Mouse (Mus musculus) liver, embryonic 16.5 days (tissue): ENCODE data around the gene Hist1h3d. TPM values are rescaled to one million over a fixed set of nuclear protein-coding genes. Genes with fewer than 3 reads are reported as not detected.
"Not testable (repeated sequence)": the region's sequence is repeated elsewhere in the genome, so short reads cannot be mapped to it uniquely, and the experiment has no call there.

Experiments
- ATAC-seq: fragments of 200-750 bp; cut with Nextera tagmentation; 2 replicates; pipeline ENCODE4 v1.8.0; 2017; ENCODE audit warnings: low read depth, mild to moderate bottlenecking, moderate number of reproducible peaks, moderate library complexity
- H3K27ac ChIP-seq: fragments of 300-500 bp; sonication (generic); 2 replicates; pipeline ENCODE4 v1.5.1; 2014; ENCODE audit warnings: mild to moderate bottlenecking, low read length
- H3K27me3 ChIP-seq: fragments of 300-500 bp; sonication (generic); 2 replicates; pipeline ENCODE4 v1.6.1; 2014; ENCODE audit warnings: low read depth, low read length, mixed read lengths; ENCODE audit not compliant: control insufficient read depth, insufficient read depth
- H3K36me3 ChIP-seq: fragments of 300-500 bp; sonication (generic); 2 replicates; pipeline ENCODE4 v1.6.1; 2014; ENCODE audit warnings: mild to moderate bottlenecking; ENCODE audit not compliant: control insufficient read depth, insufficient read depth
- H3K4me1 ChIP-seq: fragments of 300-500 bp; sonication (generic); 2 replicates; pipeline ENCODE4 v1.6.1; 2014; ENCODE audit warnings: low read depth, low read length, mixed read lengths; ENCODE audit not compliant: control insufficient read depth
- H3K4me2 ChIP-seq: fragments of 300-500 bp; sonication (generic); 2 replicates; pipeline ENCODE4 v1.6.1; 2014; ENCODE audit warnings: low read depth, low read length, mixed read lengths
- H3K4me3 ChIP-seq: fragments of 300-500 bp; sonication (generic); 2 replicates; pipeline ENCODE4 v1.5.1; 2014; ENCODE audit warnings: low read depth, mild to moderate bottlenecking, low read length
- H3K9ac ChIP-seq: fragments of 300-500 bp; sonication (generic); 2 replicates; pipeline ENCODE4 v1.6.1; 2014; ENCODE audit warnings: low read depth, low read length
- H3K9me3 ChIP-seq: fragments of 300-500 bp; sonication (generic); replicated peaks from 2 replicates; pipeline ENCODE4 v1.6.1; 2016; ENCODE audit warnings: low read length; ENCODE audit not compliant: control insufficient read depth
- WGBS: fragments of 180-500 bp; shearing (Covaris S2); extraction: QIAGEN DNeasy Blood & Tissue Kit; methylation state at CpG from one replicate; pipeline ENCODE4 v1.1.7; 2014; ENCODE audit not compliant: insufficient replicate concordance; 5-methylcytosine and 5-hydroxymethylcytosine counted together
- polyA plus RNA-seq: library from polyadenylated mRNA; unstranded; fragments of >200 nt; fragmentation: Nextera tagmentation; extraction: Ambion mirVana; gene quantifications from 2 replicates; pipeline ENCODE4 v1.2.1, GENCODE M21; 2015

Gene Hist1h3d
- polyA plus RNA-seq, 1 experiment from 2014 or later = 7.7 TPM

DNA sequence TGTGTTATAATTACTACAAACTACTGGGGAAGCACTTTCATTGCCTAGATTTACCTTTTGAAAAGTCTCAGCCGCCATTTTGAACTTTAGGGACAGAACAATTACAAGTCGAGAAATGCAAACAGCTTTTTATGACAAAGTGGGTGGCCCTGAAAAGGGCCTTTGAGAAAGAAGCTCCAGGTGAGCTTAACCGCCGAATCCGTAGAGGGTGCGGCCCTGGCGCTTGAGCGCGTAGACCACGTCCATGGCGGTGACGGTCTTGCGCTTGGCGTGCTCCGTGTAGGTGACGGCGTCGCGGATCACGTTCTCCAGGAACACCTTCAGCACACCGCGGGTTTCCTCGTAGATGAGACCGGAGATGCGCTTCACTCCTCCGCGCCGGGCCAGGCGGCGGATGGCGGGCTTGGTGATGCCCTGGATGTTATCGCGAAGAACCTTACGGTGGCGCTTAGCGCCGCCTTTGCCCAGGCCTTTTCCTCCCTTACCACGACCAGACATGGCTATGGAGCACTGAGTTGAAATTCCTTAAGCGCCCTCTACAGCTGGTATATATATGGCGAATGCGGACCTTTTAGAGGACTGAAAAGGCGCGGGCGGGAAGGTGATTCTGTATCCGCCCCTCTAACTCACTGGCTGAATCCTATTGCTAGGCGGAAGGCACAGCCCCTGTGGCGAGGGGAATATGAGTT, 24.3 kb upstream of the Hist1h3d start, which contains the start of gene Hist1h4f:
Hist1h4f (minus strand) TSS at position 503 of the 689 bp plus-strand sequence.
- Histone ChIP-seq H3K4me3 (peak within 1 kb of the TSS; percentile 62), H3K9ac (peak within 1 kb of the TSS; percentile 63), H3K4me1 (peaks cover 22% of the 10 kb centered on the region), H3K27ac (peak within 1 kb of the TSS; percentile 96), H3K4me2 (peak within 1 kb of the TSS; percentile 56)
- not testable (repeated sequence) for H3K9me3 ChIP-seq, H3K36me3 ChIP-seq, H3K27me3 ChIP-seq
- ATAC-seq = peak; percentile 68
- 0% methylated on average over 47 of the region's 47 CpGs for WGBS

DNA sequence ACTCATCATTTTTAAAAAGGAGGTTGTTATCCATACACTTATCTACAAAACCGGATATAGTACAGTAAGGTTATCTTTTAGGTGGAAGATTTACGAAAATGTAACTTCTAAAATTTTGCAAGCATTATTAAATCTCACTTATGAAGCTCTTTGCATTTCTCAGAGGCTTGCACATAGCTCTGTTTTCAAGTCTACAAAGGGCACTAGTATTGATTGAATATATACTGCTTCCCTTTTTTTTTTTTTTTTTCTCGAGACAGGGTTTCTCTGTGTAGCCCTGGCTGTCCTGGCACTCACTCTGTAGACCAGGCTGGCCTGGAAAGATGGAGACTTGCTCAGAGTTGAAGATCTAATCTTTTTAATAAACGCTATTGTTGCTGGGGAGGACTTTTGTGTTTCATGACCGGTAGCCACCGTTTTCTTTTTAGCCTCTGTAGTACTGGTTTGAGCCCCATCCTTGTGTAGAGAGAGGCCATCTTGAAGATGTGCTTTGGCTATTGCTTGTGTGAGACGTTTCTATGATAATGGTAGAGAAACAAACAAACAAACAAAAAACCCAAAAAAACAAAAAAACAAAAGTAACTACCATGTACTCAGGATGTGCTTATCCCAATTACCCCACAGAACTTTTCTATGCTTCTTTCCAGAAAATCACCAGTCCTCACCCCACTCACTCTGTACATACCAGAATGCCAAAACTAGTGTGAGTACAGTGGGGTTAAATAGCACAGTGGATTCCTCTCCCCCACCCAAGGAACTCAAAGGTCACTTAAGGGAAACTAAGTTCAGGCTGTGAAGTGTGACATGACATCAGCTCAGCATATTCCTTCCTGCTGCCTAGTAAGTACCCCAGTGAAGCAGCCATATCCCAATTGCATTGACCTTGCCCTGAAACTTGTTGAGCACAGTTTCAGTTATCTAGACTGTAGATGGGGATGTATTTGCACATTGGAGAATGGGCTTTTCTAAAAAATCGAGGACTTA, 23.3 kb upstream of the Hist1h3d start:
- Histone ChIP-seq H3K27ac (peak overlapping the region; percentile 96), H3K9me3 (no peaks in the 10 kb centered on the region), H3K4me2 (peak overlapping the region; percentile 56), H3K9ac (peak overlapping the region; percentile 63), H3K4me3 (peak overlapping the region; percentile 62), H3K4me1 (peaks cover 25% of the 10 kb centered on the region), H3K36me3 (no peaks in the 10 kb centered on the region), H3K27me3 (no peaks in the 10 kb centered on the region)
- no peak for ATAC-seq
- 36% methylated on average over 8 of the region's 8 CpGs for WGBS

DNA sequence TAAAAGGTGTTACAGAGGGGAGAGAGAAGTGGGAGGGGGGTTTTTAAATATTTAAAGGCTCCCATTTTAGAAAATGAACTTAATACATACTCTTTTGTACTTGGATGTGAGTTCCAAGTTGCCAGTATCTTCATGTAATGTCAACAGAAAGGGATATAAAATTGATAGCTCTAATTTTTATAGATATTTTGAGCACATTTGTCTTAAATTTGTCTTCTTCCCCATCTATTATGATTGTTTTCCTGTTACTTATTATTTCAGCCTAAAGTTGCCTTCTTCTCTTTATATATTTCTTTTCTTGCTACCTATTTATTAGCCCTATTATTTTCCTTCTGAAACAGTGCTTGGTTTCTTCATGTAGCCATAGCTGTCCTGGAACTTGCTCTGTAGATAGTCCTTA, 22.6 kb upstream of the Hist1h3d start, which contains the start of gene Hist1h1d:
Hist1h1d (plus strand) TSS at position 301 of the 400 bp plus-strand sequence.
- H3K4me2 ChIP-seq = peak within 1 kb of the TSS; percentile 82
- H3K4me3 ChIP-seq = peak within 1 kb of the TSS; percentile 68; the same call in 1 of the 2 replicates
- H3K9me3 ChIP-seq = no peaks in the 10 kb centered on the region
- H3K9ac ChIP-seq = peak within 1 kb of the TSS; percentile 82
- peak within 1 kb of the TSS; percentile 99 for H3K27ac ChIP-seq
- no peaks in the 10 kb centered on the region for H3K36me3 ChIP-seq
- no peaks in the 10 kb centered on the region for H3K27me3 ChIP-seq
- peaks cover 25% of the 10 kb centered on the region for H3K4me1 ChIP-seq
- no peak for ATAC-seq

DNA sequence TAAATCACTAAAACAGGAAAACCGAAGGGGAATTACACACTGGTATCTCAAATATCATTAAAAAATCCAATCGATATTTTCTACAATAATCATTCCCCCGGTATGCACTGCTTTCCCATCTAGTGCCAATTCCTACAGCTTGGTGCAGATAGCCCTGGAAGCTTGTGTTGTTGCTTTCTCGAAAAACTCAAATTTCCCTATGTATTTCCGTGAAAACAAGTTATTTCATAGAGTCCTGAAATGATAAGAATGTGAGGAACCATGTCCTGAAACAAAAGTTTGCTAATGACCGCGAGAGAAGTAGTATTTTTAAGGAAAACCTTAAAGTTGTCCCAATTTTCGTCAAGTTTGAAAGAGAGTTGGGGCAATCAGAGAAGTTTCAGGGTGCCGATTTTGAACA, 21.2 kb upstream of the Hist1h3d start:
- ATAC-seq = no peak
- Histone ChIP-seq H3K27ac (peak overlapping the region; percentile 99), H3K4me1 (peaks cover 25% of the 10 kb centered on the region), H3K9ac (peak overlapping the region; percentile 82), H3K27me3 (no peaks in the 10 kb centered on the region), H3K9me3 (no peaks in the 10 kb centered on the region), H3K36me3 (no peaks in the 10 kb centered on the region), H3K4me3 (peak overlapping the region; percentile 68), H3K4me2 (peak overlapping the region; percentile 82)
- WGBS = 13% methylated on average over 9 of the region's 9 CpGs

DNA sequence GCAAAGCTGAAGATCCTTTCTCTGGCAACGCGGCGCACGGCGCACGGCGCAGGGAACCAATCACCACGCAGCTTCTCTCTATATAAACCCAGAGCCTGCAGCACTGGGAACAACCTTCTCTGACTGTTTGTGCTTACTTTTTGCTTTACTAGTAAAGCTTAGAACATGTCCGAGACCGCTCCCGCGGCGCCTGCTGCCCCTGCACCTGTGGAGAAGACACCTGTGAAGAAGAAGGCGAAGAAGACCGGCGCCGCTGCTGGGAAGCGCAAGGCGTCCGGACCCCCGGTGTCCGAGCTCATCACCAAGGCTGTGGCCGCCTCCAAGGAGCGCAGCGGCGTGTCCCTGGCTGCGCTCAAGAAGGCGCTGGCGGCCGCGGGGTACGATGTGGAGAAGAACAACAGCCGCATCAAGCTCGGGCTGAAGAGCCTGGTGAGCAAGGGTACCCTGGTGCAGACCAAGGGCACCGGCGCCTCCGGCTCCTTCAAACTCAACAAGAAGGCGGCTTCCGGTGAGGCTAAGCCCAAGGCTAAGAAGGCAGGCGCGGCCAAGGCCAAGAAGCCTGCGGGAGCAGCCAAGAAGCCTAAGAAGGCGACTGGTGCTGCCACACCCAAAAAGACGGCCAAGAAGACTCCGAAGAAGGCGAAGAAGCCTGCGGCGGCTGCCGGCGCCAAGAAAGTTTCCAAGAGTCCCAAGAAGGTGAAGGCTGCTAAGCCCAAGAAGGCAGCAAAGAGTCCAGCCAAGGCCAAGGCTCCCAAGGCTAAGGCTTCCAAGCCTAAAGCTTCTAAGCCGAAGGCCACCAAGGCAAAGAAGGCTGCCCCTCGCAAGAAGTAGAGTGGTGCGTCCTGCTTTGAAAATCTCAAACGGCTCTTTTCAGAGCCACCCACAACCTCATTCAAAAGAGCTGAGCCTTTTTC, 20.4 kb upstream of the Hist1h3d start:
- ATAC-seq = peak; percentile 74
- under 1% methylated on average over 54 of the region's 54 CpGs for WGBS
- Histone ChIP-seq H3K4me2 (peak overlapping the region; percentile 82), H3K27ac (peak overlapping the region; percentile 99), H3K9me3 (no peaks in the 10 kb centered on the region), H3K36me3 (no peaks in the 10 kb centered on the region), H3K4me1 (peaks cover 25% of the 10 kb centered on the region), H3K4me3 (peak overlapping the region; percentile 68), H3K9ac (peak overlapping the region; percentile 82), H3K27me3 (no peaks in the 10 kb centered on the region)

DNA sequence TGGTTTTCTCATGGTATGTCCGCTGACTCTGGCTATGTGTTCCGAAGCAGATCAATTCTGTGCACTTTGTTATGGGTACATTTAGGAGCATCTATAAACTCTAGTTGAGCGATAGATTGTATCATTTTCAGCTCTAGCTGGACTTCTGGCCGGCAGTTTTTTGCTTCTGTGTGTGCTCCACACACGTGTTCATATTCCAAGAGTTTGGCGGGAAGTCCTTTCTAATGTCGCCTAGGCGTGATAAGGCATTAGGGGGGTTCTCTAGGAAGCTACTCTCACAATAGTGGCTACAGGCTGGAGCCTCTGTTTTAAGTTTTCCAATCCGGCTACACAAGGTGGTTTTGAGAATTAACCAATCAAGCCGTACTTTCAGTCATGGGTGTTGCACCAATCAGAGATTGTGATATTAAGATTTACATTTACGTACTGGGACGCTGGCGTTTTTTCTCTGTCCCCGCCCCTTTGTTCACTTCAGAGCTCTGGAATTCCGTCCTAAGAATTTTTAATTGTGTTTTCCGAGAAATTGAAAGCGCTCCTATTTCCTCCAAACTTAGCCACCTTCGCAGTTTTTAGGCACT, 19.6 kb upstream of the Hist1h3d start:
- H3K9ac ChIP-seq = peak overlapping the region; percentile 82
- peak overlapping the region; percentile 99 for H3K27ac ChIP-seq
- peak; percentile 39 for ATAC-seq
- peak overlapping the region; percentile 68 for H3K4me3 ChIP-seq
- H3K27me3 ChIP-seq = no peaks in the 10 kb centered on the region
- H3K4me1 ChIP-seq = peaks cover 23% of the 10 kb centered on the region
- peak overlapping the region; percentile 82 for H3K4me2 ChIP-seq
- under 1% methylated on average over 18 of the region's 18 CpGs for WGBS
- no peaks in the 10 kb centered on the region for H3K9me3 ChIP-seq
- no peaks in the 10 kb centered on the region for H3K36me3 ChIP-seq

DNA sequence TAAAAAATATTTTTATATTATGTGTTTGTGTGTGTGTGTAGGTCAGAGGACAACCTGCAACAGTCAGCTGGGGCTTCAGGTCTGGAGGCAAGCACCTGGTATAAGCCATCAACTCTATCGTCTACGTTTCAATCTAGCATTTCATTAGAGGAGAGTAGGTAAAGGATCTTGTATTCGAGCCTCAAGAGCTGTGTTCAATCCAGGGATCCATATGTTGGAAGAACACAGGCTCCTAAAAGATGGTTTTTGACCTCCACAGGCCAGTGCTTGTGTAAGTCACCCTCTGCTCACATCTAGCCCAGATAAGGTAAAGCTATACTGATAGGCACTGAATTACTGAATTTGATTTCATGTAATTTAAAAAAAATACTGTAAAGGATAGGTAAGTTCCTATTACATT, 18.7 kb upstream of the Hist1h3d start:
- Histone ChIP-seq H3K4me2 (peak overlapping the region; percentile 82), H3K9ac (peak overlapping the region; percentile 52), H3K4me1 (peaks cover 23% of the 10 kb centered on the region), H3K4me3 (peak overlapping the region; percentile 68), H3K27me3 (no peaks in the 10 kb centered on the region), H3K27ac (peak overlapping the region; percentile 99), H3K36me3 (no peaks in the 10 kb centered on the region), H3K9me3 (no peaks in the 10 kb centered on the region)
- WGBS = 60% methylated on average over 3 of the region's 3 CpGs
- no peak for ATAC-seq

DNA sequence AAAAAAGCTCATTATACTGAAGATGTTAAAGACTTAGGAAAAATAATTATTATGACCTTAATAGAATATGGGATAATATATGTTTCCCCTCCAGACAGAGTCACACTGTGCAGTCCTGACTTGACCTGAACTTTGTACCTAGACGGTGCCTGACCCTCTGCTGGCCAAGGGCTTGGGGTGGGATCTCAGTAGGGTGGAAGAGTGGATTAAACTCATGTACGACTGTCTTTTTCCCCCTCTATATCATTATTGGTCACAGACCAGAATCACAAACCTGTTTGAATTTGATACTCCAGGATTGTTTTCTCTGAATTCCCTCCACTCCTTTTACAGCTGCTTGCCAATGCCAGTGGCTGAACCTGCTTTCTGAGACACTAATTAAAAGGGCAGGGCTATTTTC, 14.9 kb upstream of the Hist1h3d start:
- 28% methylated on average over 2 of the region's 2 CpGs for WGBS
- H3K9me3 ChIP-seq, ATAC-seq, H3K36me3 ChIP-seq, H3K27me3 ChIP-seq: not testable (repeated sequence)
- H3K27ac ChIP-seq = peak overlapping the region; percentile 81
- H3K4me2 ChIP-seq = peak overlapping the region; percentile 57
- H3K4me1 ChIP-seq = peaks cover 30% of the 10 kb centered on the region
- peak overlapping the region; percentile 54 for H3K9ac ChIP-seq
- H3K4me3 ChIP-seq = peak overlapping the region; percentile 46
